Mouse (Mus musculus) layer of hippocampus, adult 18-20 months (tissue): ENCODE data around the gene Gm36079. TPM values are rescaled to one million over a fixed set of nuclear protein-coding genes. Genes with fewer than 3 reads are reported as not detected.
A peak's percentile ranks its signal among the peaks of the same experiment; 100 is the strongest.
"Not testable (repeated sequence)": the region's sequence is repeated elsewhere in the genome, so short reads cannot be mapped to it uniquely, and the experiment has no call there.

Source experiments
- DNase-seq, 2 experiments: peaks; one replicate each; pipeline ENCODE4 v3.0.0; 2022; ENCODE audit warnings: low spot score in 2 of 2
- long read RNA-seq: library from polyadenylated mRNA; stranded (forward); transcript quantifications from one replicate; pipeline ENCODE4 v2.0.0, GENCODE M21; 2021
- total RNA-seq, 2 experiments: library from RNA; stranded (reverse); gene quantifications; 2 replicates each; pipeline ENCODE4 v1.2.3; 2021

The Gm36079 gene
- total RNA-seq, result not detected
- long read RNA-seq, result 0 reads

GRCm38 (mm10) chr13:120026911-120027310, at the start of gene Gm36079:
Gene Gm36079, minus strand, starts transcription at chr13:120027011.
- DNase-seq, result not testable (repeated sequence)

GRCm38 (mm10) chr13:120070878-120071277, 44.1 kb upstream of the Gm36079 start:
- not testable (repeated sequence) for DNase-seq

DNA sequence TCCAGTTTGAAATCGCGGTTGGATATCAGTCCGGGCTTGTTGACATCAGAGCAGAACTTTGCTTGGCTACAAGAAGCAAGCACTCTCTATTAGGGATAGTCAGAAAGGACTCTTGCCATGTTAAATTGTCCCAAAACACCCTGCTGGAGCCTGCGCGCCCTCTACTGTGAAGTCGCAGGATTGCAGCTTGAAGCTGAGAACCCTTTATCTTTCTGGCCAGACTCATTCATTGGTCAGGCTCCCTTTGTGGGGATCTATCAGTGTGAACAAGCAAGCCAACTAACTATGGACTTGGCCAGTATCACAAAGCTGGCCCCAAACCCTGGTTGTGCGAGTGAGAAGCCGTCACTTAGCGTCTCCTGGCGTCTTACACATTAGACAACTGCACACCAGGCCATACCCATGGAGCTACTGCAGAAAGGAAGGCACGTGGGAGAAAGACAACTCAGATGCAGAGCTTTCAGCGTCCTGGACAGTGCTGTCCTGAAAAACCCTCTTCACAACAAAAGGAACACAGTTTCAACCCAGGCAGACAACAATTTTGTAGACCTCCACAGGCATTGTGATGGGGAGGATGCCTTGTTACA, 43.3 kb upstream of the Gm36079 start:
- not testable (repeated sequence) for DNase-seq

DNA sequence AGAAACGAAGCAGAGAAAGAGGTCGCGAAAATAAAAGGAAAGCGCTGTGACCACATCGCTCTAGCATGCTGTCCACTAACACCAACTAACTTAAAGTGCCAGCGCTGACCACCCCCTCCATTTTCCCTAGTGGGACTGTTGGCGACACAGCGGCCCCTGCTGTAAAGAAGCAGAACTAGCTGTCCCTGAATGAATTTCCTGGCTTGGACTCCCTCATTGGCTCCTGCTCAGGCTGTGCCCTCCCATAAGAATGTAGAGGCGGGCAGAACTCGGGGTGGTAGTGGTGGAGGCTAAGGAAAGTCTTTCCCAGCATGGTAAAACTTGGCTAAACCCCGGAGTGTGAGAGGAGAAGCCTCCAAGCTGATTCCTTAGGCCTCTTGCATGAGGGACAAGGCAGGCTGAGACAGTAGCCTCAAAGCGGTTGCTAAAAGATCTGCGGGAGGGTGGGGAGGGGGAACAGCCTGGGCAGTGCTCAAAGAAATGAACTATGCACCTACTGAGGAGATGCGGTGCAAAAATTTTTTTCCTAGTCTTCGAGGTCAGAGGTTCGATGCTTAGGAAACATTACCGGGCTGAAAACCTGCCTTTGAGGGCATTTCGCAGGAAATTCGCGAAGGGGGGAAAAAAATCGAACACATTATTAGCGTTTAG, 36.8 kb upstream of the Gm36079 start:
- not testable (repeated sequence) for DNase-seq

GRCm38 (mm10) chr13:120062903-120063302, 36.1 kb upstream of the Gm36079 start:
- not testable (repeated sequence) for DNase-seq

GRCm38 (mm10) chr13:120052085-120052484, 25.3 kb upstream of the Gm36079 start, which contains the start of gene Gm21188:
Gene Gm21188, minus strand, starts transcription at chr13:120052194.
- DNase-seq, result not testable (repeated sequence)

- DNase-seq, result not testable (repeated sequence)
Measured at GRCm38 (mm10) chr13:120048608-120049007, 21.8 kb upstream of the Gm36079 start.

- not testable (repeated sequence) for DNase-seq
Measured at GRCm38 (mm10) chr13:120048186-120048585, 21.4 kb upstream of the Gm36079 start.

DNA sequence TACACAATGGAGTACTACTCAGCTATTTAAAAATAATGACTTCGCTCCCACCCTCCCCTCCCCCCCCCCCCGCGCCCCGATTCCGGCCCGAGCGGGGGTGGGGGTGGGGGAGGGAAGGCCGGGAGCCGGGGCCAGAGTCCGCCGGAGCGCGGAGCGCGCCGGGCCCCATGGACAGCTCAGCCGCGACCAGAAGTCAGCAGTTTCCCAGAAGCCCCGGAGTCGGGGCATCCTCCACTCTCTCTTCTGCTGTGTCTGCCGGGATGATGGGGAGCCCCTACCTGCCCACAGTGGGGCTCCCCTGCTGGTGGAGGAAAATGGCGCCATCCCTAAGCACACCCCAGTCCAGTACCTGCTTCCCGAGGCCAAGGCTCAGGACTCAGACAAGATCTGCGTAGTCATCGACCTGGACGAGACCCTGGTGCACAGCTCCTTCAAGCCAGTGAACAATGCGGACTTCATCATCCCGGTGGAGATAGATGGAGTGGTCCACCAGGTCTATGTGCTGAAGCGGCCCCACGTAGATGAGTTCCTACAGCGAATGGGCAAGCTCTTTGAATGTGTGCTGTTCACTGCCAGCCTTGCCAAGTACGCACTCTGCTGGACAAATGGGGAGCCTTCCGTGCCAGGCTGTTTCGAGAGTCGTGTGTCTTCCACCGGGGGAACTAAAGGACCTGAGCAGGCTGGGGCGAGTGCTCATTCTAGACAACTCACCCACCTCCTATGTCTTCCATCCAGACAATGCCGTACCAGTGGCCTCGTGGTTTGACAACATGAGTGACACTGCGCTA, 19.8 kb upstream of the Gm36079 start:
- not testable (repeated sequence) for DNase-seq

DNA sequence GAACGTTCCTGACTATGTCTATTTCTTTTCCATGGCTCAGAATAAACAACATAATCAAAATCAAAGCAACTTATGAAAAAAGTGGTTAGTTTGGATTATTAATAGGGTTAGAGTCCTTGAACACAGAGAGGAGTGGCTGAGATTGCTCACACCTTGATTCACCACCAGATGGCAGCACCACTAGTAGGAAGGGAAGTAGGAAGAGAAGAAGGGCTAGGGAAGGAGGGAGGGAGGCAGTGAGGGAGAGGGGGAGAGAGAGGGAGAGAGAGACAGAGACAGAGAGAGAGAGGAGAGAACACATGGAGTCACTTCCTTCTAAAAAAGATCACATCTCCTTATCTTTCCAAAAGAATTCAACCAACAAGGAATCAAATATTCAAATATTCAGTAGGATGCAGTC, 14.3 kb upstream of the Gm36079 start:
- DNase-seq, result not testable (repeated sequence)

DNA sequence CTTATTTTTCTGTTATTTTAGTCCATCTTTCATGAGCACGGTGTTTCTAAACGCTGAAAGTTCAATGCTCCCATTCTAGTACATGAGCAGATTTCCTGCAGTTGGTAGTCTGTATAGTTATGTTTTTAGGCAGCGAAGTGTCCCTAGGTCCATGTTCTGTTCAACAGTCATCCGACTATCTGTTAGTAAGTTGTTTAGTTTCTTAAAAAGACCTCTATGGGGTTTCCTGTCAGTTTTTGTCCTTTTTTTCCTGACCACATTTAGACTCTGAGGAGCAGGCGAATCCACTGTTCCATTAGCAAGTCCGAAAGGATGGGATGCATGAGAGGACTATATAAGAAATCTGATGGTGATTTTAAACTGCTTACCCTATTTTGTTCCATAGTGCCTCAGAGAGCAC, 11.1 kb upstream of the Gm36079 start:
- not testable (repeated sequence) for DNase-seq

- not testable (repeated sequence) for DNase-seq
Measured at GRCm38 (mm10) chr13:120036577-120037115, 9.8 kb upstream of the Gm36079 start.

- peak in 1 of 2 experiments; percentile 13 for DNase-seq
Measured at GRCm38 (mm10) chr13:120035151-120035550, 8.3 kb upstream of the Gm36079 start.

DNA sequence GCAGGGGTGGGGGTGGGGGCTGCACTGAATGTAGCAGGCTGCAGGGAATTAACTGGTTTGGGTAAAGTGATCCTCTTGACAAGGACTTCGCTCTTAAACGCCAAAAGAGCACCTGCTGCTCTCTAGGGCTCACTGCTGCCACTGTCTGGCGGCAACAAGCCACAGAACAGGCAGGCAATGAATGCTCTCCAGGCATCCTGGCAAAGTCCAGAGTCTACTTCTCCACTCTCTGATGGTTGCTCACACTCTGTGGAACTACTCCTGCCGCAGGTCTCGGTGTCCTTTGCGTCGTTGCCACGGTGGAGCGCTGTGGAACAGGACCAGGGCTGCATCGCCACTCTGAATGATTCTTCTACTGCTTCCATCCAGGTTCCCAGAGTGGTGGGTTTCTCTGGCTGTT, 7.8 kb upstream of the Gm36079 start:
- DNase-seq, result not testable (repeated sequence)

- peak; percentile 7 to 41 for DNase-seq
Measured at GRCm38 (mm10) chr13:120033516-120034190, 6.8 kb upstream of the Gm36079 start.

- peak in 1 of 2 experiments; percentile 30 for DNase-seq
Measured at GRCm38 (mm10) chr13:120031676-120032075, 4.9 kb upstream of the Gm36079 start.

- not testable (repeated sequence) for DNase-seq
Measured at GRCm38 (mm10) chr13:120027368-120027767, 557 bp upstream of the Gm36079 start.

DNA sequence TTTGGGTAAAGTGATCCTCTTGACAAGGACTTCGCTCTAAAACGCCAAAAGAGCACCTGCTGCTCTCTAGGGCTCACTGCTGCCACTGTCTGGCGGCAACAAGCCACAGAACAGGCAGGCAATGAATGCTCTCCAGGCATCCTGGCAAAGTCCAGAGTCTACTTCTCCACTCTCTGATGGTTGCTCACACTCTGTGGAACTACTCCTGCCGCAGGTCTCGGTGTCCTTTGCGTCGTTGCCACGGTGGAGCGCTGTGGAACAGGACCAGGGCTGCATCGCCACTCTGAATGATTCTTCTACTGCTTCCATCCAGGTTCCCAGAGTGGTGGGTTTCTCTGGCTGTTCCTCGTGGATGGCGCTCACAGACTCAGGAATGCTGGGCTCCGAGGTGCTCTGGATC, 438 bp downstream of the Gm36079 start:
- not testable (repeated sequence) for DNase-seq

GRCm38 (mm10) chr13:120025576-120025975, 1.2 kb downstream of the Gm36079 start:
- DNase-seq, result peak; percentile 4 to 30

GRCm38 (mm10) chr13:120025004-120025403, 1.8 kb downstream of the Gm36079 start:
- not testable (repeated sequence) for DNase-seq

DNA sequence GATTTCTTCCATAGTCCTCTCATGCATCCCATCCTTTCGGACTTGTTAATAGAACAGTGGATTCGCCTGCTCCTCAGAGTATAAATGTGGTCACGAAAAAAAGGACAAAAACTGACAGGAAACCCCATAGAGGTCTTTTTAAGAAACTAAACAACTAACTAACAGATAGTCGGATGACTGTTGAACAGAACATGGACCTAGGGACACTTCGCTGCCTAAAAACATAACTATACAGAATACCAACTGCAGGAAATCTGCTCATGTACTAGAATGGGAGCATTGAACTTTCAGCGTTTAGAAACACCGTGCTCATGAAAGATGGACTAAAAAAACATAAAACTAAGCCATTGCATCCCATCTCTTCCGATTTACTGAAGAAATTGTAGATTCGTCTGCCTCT, 2.2 kb downstream of the Gm36079 start:
- not testable (repeated sequence) for DNase-seq
